Mouse (Mus musculus): ENCODE data around the gene Hist1h2bk. TPM values are rescaled to one million over a fixed set of nuclear protein-coding genes. Genes with fewer than 3 reads are reported as not detected.
"Not testable (repeated sequence)": the region's sequence is repeated elsewhere in the genome, so short reads cannot be mapped to it uniquely, and the experiment has no call there.

The Hist1h2bk gene
- total RNA-seq, 2 experiments from 2014 or later, result 80.3 to 90.2 TPM

- no peak for DNase-seq
- intact Hi-C loops (cut with DNase I; ENCODE audit: low total_unique reads), result loop anchor here (10.0 kb wide), 1 partner anchor 212 kb away; no protein-coding TSS in a partner anchor
These were observed 683 bp downstream of the Hist1h2bk start for GRCm38 (mm10) chr13:22036149-22036956.

- intact Hi-C loops (cut with DNase I; ENCODE audit: low total_unique reads), result loop anchor here (10.0 kb wide), 1 partner anchor 212 kb away; no protein-coding TSS in a partner anchor
- no peak for DNase-seq
These were observed 1.3 kb downstream of the Hist1h2bk start for GRCm38 (mm10) chr13:22036986-22037385.

- no peak for DNase-seq
- intact Hi-C loops (cut with DNase I; ENCODE audit: low total_unique reads), result loop anchor here (10.0 kb wide), 1 partner anchor 213 kb away; no protein-coding TSS in a partner anchor
These were observed 1.7 kb downstream of the Hist1h2bk start for GRCm38 (mm10) chr13:22037415-22037814.

DNA sequence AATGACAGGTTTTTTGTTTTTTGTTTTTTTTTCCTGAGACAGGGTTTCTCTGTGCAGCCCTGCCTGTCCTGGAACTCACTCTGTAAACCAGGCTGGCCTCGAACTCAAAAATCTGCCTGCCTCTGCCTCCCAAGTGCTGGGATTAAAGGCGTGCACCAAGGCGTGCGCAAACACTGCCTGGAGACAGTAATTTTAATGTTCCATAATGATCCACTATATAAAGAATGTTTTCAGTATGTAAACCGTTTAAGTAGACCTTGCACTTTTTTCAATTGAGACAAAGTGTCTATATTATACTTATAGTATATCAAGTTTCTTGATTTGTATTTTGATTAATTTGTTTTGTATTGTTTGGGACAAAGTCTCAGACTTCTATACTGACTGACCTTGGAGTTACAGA, 3.7 kb downstream of the Hist1h2bk start:
- DNase-seq, result no peak
- intact Hi-C loops (cut with DNase I; ENCODE audit: low total_unique reads), result loop anchor here (10.0 kb wide), 1 partner anchor 215 kb away; no protein-coding TSS in a partner anchor

DNA sequence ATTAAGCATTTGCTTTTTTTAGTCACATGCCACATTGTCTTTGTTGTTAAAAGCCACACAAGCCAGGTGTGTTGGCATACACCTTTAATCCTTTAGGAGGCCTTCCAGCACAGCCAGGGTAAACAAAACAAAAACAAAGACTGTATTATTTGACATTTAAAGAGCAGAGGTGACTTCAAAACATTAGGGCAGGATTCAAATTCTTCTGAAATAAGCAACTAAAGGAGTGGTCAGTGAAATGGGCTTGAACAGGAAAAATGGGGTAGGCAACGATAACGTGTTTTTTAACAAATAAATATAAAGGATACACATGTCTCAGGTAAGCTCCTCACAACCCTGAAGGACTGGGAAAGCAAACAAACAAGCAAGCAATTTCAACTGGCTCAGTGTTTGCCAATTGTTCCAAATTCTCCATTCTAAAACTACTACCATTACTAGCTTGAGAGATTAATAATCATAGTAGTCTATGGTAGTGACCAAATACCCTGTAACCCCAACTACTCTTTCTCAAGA, 4.3 kb downstream of the Hist1h2bk start:
- DNase-seq, result no peak
- intact Hi-C loops (cut with DNase I; ENCODE audit: low total_unique reads), result loop anchor here (10.0 kb wide), 1 partner anchor 215 kb away; no protein-coding TSS in a partner anchor

DNA sequence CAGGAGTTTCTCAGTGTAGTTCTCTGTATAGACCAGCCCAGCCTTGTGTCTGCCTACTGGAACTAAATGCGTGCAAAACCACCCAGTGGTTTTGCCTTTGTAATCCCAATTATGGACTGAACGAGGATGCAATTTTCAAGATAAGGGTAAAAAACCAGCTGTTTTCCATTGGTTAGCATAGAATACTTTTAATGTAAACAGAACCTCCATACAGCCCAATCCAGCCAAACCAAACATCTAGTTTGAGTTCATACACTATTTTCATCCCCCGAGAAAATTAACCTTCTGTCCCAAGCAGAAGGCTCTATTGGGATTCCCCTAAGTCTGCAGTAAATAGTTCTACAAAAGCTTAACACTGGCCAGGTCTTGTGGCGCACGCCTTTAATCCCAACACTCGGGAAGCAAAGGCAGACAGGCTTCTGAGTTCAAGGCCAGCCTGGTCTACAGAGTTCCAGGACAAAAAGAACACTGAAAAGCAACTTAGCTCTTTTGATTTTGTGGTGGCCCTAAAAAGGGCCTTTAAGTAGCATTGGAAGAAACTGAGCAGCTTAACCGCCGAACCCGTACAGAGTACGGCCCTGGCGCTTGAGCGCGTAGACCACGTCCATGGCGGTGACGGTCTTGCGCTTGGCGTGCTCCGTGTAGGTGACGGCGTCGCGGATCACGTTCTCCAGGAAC, 4.9 kb downstream of the Hist1h2bk start:
- no peak for DNase-seq
- intact Hi-C loops (cut with DNase I; ENCODE audit: low total_unique reads), result no loop called here

DNA sequence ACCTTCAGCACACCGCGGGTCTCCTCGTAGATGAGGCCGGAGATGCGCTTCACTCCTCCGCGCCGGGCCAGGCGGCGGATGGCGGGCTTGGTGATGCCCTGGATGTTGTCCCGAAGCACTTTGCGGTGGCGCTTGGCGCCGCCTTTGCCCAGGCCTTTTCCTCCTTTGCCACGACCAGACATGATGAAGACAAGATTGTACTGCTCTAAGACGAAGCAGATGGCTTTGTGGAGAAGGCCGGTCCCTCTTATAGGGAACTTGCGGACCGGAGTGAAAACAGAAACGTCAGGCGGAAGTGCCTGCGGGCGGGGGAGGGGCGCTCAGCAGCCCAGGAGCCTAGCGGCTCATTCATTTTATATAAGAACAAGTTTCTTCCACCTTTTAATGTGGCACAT, 5.5 kb downstream of the Hist1h2bk start, which contains the start of gene Hist1h4i:
Gene Hist1h4i (minus strand): TSS at position 221 of the 395 bp plus-strand sequence.
- intact Hi-C loops (cut with DNase I; ENCODE audit: low total_unique reads), result not testable (repeated sequence)
- DNase-seq, result peak; percentile 89

DNA sequence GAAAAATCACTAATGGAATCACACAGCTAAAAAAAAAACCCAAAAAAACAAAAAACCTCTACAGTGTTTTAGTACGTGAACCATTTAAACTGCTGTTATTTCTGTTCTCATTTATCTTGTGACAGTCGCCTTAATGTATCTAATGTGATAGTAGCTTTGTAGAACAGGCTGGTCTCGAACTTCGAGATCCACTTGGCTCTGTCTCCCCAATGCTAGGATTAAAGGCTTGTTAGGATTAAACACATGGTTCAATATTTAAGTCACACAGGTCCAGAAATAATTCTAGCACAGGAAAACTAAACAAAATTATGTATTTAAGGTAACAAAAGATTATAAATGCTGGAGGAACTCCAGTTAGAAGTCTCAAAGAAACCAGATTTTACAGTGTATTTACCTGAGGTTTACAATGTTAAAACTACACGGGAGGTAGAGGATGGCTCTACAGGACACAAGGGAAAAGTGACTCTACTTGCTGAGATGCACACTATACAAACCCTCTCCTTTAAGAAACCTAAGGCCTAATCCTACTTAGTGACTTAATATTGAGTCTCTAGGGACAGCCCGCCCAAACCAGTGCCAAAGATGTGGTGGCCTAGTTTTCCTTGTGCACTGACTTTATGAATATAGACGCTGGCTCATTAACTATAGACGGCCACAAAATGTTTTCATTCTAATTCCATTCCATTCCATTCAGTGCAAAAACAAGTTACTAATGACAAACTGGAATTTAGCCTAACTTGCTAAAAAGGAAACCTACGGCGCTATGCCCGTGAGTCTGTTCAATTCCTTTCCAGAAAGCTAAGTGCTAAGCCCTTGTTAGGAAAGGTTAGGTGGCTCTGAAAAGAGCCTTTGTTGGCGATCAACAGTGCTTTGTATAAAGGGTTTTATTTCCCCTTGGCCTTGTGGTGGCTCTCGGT, 6.2 kb downstream of the Hist1h2bk start:
- intact Hi-C loops (cut with DNase I; ENCODE audit: low total_unique reads), result no loop called here
- DNase-seq, result no peak

DNA sequence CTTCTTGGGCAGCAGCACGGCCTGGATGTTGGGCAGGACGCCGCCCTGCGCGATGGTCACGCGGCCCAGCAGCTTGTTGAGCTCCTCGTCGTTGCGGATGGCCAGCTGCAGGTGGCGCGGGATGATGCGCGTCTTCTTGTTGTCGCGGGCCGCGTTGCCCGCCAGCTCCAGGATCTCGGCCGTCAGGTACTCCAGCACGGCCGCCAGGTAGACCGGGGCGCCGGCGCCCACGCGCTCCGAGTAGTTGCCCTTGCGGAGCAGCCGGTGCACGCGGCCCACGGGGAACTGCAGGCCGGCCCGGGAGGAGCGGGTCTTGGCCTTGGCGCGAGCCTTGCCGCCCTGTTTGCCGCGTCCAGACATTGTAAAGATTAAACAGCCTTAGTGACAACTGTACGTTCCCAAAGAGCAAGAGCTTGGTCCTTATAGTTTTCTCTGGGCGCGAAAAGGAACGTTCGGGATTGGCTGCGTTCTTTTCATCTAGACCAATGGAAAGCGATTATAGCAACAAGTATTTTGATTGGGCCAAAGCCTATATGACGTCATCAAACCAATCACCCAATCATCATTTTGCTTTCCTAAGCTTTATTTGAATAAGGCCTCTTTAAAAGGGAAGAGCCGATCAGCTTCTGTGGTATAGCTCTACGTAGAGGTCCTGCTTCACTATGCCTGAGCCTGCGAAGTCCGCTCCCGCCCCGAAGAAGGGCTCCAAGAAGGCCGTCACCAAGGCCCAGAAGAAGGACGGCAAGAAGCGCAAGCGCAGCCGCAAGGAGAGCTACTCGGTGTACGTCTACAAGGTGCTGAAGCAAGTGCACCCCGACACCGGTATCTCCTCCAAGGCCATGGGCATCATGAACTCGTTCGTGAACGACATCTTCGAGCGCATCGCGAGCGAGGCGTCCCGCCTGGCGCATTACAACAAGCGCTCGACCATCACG, 7.2 kb downstream of the Hist1h2bk start, which contains the start of the genes Hist1h2ag and Hist1h2bj:
Gene Hist1h2ag (minus strand): TSS at position 377 of the 935 bp plus-strand sequence.
Gene Hist1h2bj (plus strand): TSS at position 647 of the 935 bp plus-strand sequence.
- peak; percentile 59 for DNase-seq
- intact Hi-C loops (cut with DNase I; ENCODE audit: low total_unique reads), result not testable (repeated sequence)

DNA sequence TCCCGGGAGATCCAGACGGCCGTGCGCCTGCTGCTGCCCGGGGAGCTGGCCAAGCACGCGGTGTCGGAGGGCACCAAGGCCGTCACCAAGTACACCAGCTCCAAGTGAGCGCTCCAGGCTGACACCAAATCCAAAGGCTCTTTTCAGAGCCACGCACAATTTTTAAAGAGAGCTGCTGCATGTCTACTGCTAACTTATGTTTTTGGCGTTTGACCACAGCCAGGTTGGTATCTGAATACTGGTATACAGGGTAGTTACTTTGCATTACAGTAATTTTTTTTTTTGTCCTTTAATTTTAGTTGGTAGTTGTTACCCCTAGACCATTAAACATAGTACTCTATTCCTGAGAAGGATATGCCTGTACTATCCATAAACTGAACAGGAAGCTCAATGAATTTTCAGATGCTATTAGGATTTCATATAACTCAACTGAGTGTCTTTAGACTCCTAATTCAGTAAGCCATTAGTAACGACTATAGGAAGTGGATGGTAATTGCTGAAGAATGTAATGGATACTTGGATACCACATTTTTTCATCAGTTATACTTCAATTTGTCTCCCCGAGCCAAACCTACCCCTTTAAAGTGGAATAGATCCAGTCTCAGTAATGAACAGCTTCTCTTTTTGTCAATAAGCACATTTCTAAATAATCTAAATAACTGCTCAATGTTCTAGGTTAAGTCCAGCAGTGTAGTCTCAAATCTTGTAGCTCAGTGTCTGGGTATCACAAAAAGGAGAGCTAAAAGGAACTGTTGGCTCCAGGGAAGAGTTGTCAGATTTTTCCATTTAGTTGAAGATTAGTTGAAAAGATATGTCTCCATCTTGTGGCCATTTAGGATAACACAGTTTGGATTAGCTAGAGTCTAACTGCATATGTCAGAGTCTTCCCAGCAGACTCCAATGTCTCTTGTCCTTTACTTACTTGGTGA, 8.1 kb downstream of the Hist1h2bk start:
- intact Hi-C loops (cut with DNase I; ENCODE audit: low total_unique reads), result no loop called here
- DNase-seq, result no peak

- DNase-seq, result no peak
- intact Hi-C loops (cut with DNase I; ENCODE audit: low total_unique reads), result no loop called here
These were observed 8.9 kb downstream of the Hist1h2bk start for GRCm38 (mm10) chr13:22044432-22045155.

DNA sequence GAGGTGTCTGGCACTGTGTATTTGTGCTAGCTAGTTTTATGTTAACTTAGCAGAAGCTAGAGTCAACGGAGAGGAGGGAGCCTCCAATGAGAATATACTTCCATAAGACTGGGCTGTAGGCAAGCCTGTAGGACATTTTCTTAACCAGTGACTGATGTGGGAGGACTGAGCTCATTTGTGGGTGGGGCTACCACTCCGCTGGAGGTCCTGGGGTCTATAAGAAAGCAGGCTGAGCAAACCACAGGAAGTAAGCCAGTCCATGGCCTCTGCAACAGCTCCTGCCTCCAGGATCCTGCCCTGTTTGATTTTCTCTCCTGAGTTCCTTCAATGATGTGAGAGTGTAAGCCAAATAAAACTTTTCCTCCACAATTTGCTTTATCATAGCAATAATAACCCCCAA, 9.6 kb downstream of the Hist1h2bk start:
- intact Hi-C loops (cut with DNase I; ENCODE audit: low total_unique reads), result no loop called here
- no peak for DNase-seq

DNA sequence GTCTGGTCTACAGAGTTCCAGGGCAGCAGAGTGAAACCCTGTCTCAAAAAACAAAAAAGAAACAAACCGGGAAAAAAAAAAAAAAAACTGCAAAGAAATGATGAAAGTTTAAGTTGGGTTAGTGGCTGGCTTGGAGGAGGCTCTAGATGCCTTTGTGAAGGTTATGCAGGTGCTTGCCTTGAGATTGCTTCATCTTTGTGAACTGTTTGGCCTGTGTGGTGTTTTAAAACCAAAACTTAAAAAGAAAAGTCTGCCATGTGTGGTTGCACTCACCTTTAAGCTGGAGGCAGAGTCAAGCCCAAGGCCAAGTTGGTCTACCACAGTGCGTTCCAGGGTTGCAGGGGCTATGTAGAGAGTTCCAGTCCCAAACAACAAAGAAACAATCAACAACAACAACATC, 13.4 kb downstream of the Hist1h2bk start:
- no peak for DNase-seq
- intact Hi-C loops (cut with DNase I; ENCODE audit: low total_unique reads), result no loop called here

GRCm38 (mm10) chr13:22049737-22050440, 14.2 kb downstream of the Hist1h2bk start:
- intact Hi-C loops (cut with DNase I; ENCODE audit: low total_unique reads), result no loop called here
- DNase-seq, result no peak

DNA sequence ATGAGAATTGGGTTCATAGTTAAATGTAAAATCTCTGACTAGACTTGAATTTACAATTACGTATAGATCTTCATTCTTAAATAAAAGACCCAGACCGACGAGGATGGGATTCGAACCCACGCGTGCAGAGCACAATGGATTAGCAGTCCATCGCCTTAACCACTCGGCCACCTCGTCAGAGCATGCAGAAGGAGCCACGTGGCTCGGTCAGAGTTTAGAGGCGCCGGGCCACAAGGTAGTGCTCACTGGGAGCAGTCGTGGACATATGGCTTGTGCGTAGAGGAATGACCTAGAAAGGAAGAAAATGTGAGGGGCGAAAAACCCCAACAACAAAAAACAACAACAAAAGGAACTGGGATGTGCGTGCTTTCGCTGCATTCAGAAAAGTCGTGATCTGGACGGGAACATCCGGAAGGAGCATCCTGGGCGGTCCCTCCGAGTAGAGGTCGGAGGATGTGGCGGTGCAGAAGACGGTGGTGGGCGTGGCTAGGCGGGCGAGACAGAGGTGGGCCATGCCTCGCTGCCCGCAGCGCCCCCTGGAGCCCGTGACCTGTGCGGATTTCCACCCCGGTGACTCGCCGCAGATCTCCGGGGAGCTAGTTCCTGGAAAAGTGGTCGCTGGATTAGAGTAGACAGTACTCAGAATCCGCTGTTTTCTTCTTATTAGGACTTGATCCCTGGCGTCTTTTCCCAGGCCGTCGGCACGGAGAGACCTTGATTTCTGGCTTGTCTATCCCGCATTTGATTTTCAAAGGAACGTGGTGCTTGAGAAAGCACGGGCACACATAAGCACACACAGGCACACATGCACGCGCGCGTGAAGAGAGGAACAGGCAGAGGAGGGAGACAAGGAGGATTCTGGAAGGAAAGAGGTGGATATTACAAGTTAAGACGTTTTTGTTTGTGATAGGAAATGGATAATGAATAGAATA, 15.2 kb downstream of the Hist1h2bk start:
- intact Hi-C loops (cut with DNase I; ENCODE audit: low total_unique reads), result no loop called here
- DNase-seq, result peak; percentile 87
